Mouse (Mus musculus) Patski (cell line): ENCODE measurements around the gene Gm20517. TPM values are rescaled to one million over a fixed set of nuclear protein-coding genes. Genes with fewer than 3 reads are reported as not detected.
A peak's percentile ranks its signal among the peaks of the same experiment; 100 is the strongest.

ENCODE experiments used
- ATAC-seq: fragments of 100-300 bp; one replicate; pipeline ENCODE4 v1.8.0; 2021
- CTCF ChIA-PET: fragments of 350-600 bp; sonication (Branson Sonifier 250); formaldehyde crosslinking; loops from one replicate; lab custom pipeline; 2022; ENCODE audit warnings: inconsistent platforms; lab: Charles Lee
- POLR2A ChIA-PET: fragments of 350-600 bp; sonication (Branson Sonifier 250); formaldehyde crosslinking; loops from one replicate; lab custom pipeline; 2022; ENCODE audit warnings: antibody characterized with exemption, inconsistent platforms; lab: Charles Lee
- DNase-seq: peaks from one replicate; pipeline ENCODE4 v3.0.0-alpha.2; 2011; ENCODE audit warnings: low read depth, low spot score
- H3K27me3 ChIP-seq: fragments of 371-371 bp; one replicate; pipeline ENCODE4 v1.5.1; 2021
- CTCF ChIP-seq: fragments of 100-300 bp; IDR thresholded peaks from one replicate; pipeline ENCODE4 v1.5.1; 2021
- in situ Hi-C: fragments of 300-500 bp; cut with MboI; formaldehyde crosslinking; loops from 3 replicates; pipeline ENCODE4 v1.11.1; 2018; ENCODE audit warnings: low pct_unique_long_range_greater_than_20kb, mixed read lengths
- polyA plus RNA-seq: library from polyadenylated mRNA; unstranded; gene quantifications from one replicate; pipeline ENCODE4 v1.2.3, GENCODE M21; 2021

Gene Gm20517
- polyA plus RNA-seq, 1 experiment from 2014 or later, result 2.4 TPM

GRCm38 (mm10) chr17:47578655-47579054 is 32.7 kb upstream of the Gm20517 start:
- no peak for TF ChIP-seq CTCF
- H3K27me3 ChIP-seq, result no peaks in the 10 kb centered on the region
- in situ Hi-C loops, result no loop called here
- ATAC-seq, result no peak
- ChIA-PET POLR2A (no interaction called here), CTCF (no interaction called here)
- DNase-seq, result no peak

GRCm38 (mm10) chr17:47580962-47581361 is 30.4 kb upstream of the Gm20517 start:
- in situ Hi-C loops, result no loop called here
- ChIA-PET POLR2A (no interaction called here), CTCF (no interaction called here)
- H3K27me3 ChIP-seq, result no peaks in the 10 kb centered on the region
- ATAC-seq (no peak), DNase-seq (no peak)
- TF ChIP-seq CTCF, result no peak

GRCm38 (mm10) chr17:47588517-47588916 is 22.9 kb upstream of the Gm20517 start:
- DNase-seq, result no peak
- ChIA-PET POLR2A (no interaction called here), CTCF (no interaction called here)
- H3K27me3 ChIP-seq, result no peaks in the 10 kb centered on the region
- no peak for TF ChIP-seq CTCF
- in situ Hi-C loops, result no loop called here
- no peak for ATAC-seq

- no peak for ATAC-seq
- no peak for DNase-seq
- in situ Hi-C loops, result no loop called here
- no peaks in the 10 kb centered on the region for H3K27me3 ChIP-seq
- POLR2A ChIA-PET, result no interaction called here
- TF ChIP-seq CTCF, result no peak
- CTCF ChIA-PET, result interaction anchor here (2.4 kb wide), 1 partner anchor 80 kb away, joined by 8 read pairs; no protein-coding TSS in a partner anchor
Measured at GRCm38 (mm10) chr17:47591073-47591472, 20.3 kb upstream of the Gm20517 start.

GRCm38 (mm10) chr17:47593215-47593853 is 18.1 kb upstream of the Gm20517 start:
- DNase-seq (no peak), ATAC-seq (peak; percentile 64)
- H3K27me3 ChIP-seq, result no peaks in the 10 kb centered on the region
- ChIA-PET POLR2A (interaction anchor here (0.6 kb wide), 1 partner anchor 58 kb away, joined by 3 read pairs; no protein-coding TSS in a partner anchor), CTCF (no interaction called here)
- in situ Hi-C loops, result no loop called here
- no peak for TF ChIP-seq CTCF

GRCm38 (mm10) chr17:47593854-47594182 is 17.6 kb upstream of the Gm20517 start:
- ChIA-PET CTCF (no interaction called here), POLR2A (interaction anchor here (0.6 kb wide), 1 partner anchor 58 kb away, joined by 3 read pairs; no protein-coding TSS in a partner anchor)
- in situ Hi-C loops, result no loop called here
- DNase-seq, result no peak
- ATAC-seq, result no peak
- no peak for TF ChIP-seq CTCF
- H3K27me3 ChIP-seq, result no peaks in the 10 kb centered on the region

GRCm38 (mm10) chr17:47594183-47594968 is 17.0 kb upstream of the Gm20517 start:
- no peak for TF ChIP-seq CTCF
- DNase-seq (no peak), ATAC-seq (no peak)
- in situ Hi-C loops, result no loop called here
- H3K27me3 ChIP-seq, result no peaks in the 10 kb centered on the region
- POLR2A ChIA-PET, result interaction anchor here (0.6 to 1.5 kb wide), 2 partner anchors 59 to 83 kb away, joined by 3 to 6 read pairs; no protein-coding TSS in a partner anchor
- CTCF ChIA-PET, result interaction anchor here (2.8 kb wide), 1 partner anchor 83 kb away, joined by 23 read pairs; no protein-coding TSS in a partner anchor

- no peak for TF ChIP-seq CTCF
- in situ Hi-C loops, result no loop called here
- H3K27me3 ChIP-seq, result no peaks in the 10 kb centered on the region
- ATAC-seq (no peak), DNase-seq (no peak)
- ChIA-PET POLR2A (interaction anchor here (1.5 kb wide), 1 partner anchor 84 kb away, joined by 6 read pairs; no protein-coding TSS in a partner anchor), CTCF (interaction anchor here (1.9 to 2.8 kb wide), 2 partner anchors 15 to 84 kb away, joined by 6 to 23 read pairs; partner anchors contain the start of genes Bysl, Gm20517 and Med20)
Measured at GRCm38 (mm10) chr17:47594969-47595247, 16.5 kb upstream of the Gm20517 start.

- ChIA-PET POLR2A (interaction anchor here (0.6 to 1.5 kb wide), 2 partner anchors 84 to 800 kb away, joined by 3 to 6 read pairs; no protein-coding TSS in a partner anchor), CTCF (interaction anchor here (0.7 to 2.8 kb wide), 5 partner anchors 15 to 84 kb away, joined by 3 to 23 read pairs (median 5); partner anchors contain the start of genes Bysl, Gm20517 and Med20)
- in situ Hi-C loops, result no loop called here
- H3K27me3 ChIP-seq, result no peaks in the 10 kb centered on the region
- no peak for TF ChIP-seq CTCF
- no peak for ATAC-seq
- no peak for DNase-seq
Measured at GRCm38 (mm10) chr17:47595248-47596161, 15.9 kb upstream of the Gm20517 start.
